Comparison of ENCODE assay signal across 14 mouse cellular contexts in the genomic region with DNA sequence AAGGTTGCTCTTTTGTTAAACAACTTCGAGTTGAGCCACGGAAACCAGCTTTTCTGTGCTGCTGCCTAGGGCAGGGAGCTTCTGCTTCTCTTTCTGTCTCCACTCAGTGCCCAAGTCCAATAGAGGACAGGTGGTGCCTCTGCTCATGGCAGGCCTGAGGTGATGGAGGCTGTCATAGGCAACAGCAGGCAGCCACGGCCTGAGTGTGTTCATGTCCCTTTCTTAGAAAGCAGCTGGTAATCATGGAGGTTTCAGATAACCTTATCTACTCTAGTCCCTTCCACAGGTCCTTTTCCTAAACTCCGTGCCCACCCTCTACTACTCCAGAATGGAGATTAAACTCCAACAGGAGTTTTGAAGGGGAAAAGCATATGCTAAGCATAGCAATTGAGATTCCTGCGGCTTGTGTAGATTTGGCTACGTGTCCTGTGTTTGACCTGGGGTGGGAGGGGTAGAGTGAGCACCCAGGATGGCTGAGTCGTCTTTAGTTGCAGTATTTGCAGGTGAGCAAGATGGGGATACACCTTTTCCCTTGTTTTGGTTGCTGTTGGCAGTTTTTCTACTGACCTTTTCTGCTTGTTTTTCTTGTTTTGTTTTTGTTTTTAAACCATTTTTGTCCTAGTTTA. TPM values are rescaled to one million over a fixed set of nuclear protein-coding genes. Genes with fewer than 3 reads are reported as not detected.
A peak's percentile ranks its signal among the peaks of the same experiment; 100 is the strongest.
DNase-seq lines count a peak whose midpoint lies in the region; ATAC-seq and TF ChIP-seq lines count a peak whose summit lies in the region.
"Had no signal": no experiment of that assay in that cellular context is flagged by ENCODE, and none has a peak within 500 bp of the region (broad histone marks: within the 10 kb centered on the region; RNA-seq: fewer than 3 reads in every experiment).

No protein-coding gene starts in this region.

- TF ChIP-seq CTCF in stomach, postnatal 0 days (IDR thresholded peaks at IDR 0.05; ENCODE audit: low read depth), result no peak

- no peaks in the 10 kb centered on the region for H3K27me3 ChIP-seq in heart, embryonic 16.5 days (ENCODE audit: control insufficient read depth, insufficient read depth, low read length)
- H3K27me3 ChIP-seq in stomach, embryonic 14.5 days (ENCODE audit: control insufficient read depth, insufficient read depth, low read length), result no peaks in the 10 kb centered on the region
- no peaks in the 10 kb centered on the region for H3K27me3 ChIP-seq in stomach, postnatal 0 days (ENCODE audit: control insufficient read depth, insufficient read depth, low read length)
- H3K27me3 ChIP-seq in liver, embryonic 11.5 days (replicated peaks; ENCODE audit: control insufficient read depth, insufficient read depth, low read length), result no peaks in the 10 kb centered on the region
- H3K27me3 ChIP-seq: embryonic facial prominence, embryonic 15.5 days; limb, embryonic 15.5 days; midbrain, embryonic 12.5 days; neural tube, embryonic 13.5 days had no signal

- H3K4me1 ChIP-seq in heart, embryonic 16.5 days (ENCODE audit: control insufficient read depth, insufficient read depth, low read length), result peaks cover 32% of the 10 kb centered on the region
- no peaks in the 10 kb centered on the region; the same call in 1 of the 2 replicates for H3K4me1 ChIP-seq in stomach, embryonic 14.5 days (ENCODE audit: control insufficient read depth, insufficient read depth, low read length)
- no peaks in the 10 kb centered on the region for H3K4me1 ChIP-seq in stomach, postnatal 0 days (replicated peaks; ENCODE audit: control insufficient read depth, insufficient read depth)
- peaks cover 12% of the 10 kb centered on the region for H3K4me1 ChIP-seq in liver, embryonic 11.5 days (replicated peaks; ENCODE audit: control insufficient read depth, insufficient read depth, low read length)

- H3K27ac ChIP-seq in heart, embryonic 16.5 days (ENCODE audit: low read length), result peak overlapping the region; percentile 61
- no peak overlapping the region for H3K27ac ChIP-seq in stomach, embryonic 14.5 days (ENCODE audit: low read length)
- H3K27ac ChIP-seq in stomach, postnatal 0 days (replicated peaks), result no peak overlapping the region
- no peak overlapping the region for H3K27ac ChIP-seq in liver, embryonic 11.5 days (ENCODE audit: low read depth, low read length)
- H3K27ac ChIP-seq: embryonic facial prominence, embryonic 15.5 days; limb, embryonic 15.5 days; midbrain, embryonic 12.5 days; neural tube, embryonic 13.5 days had no signal

- TF ChIP-seq EP300 in stomach, postnatal 0 days (optimal IDR thresholded peaks at IDR 0.05), result no peak

- peak overlapping the region; percentile 28; the same call in 1 of the 2 replicates for H3K4me2 ChIP-seq in heart, embryonic 16.5 days (ENCODE audit: low read depth, low read length)
- no peak overlapping the region for H3K4me2 ChIP-seq in stomach, embryonic 14.5 days (replicated peaks; ENCODE audit: low read depth, low read length)
- no peak overlapping the region for H3K4me2 ChIP-seq in stomach, postnatal 0 days (replicated peaks; ENCODE audit: low read depth)
- no peak overlapping the region for H3K4me2 ChIP-seq in liver, embryonic 11.5 days
- H3K4me2 ChIP-seq: embryonic facial prominence, embryonic 15.5 days; limb, embryonic 15.5 days; midbrain, embryonic 12.5 days; neural tube, embryonic 13.5 days had no signal

- no peak for DNase-seq in heart, adult 11 months
- DNase-seq in stomach, postnatal 0 days (ENCODE audit: low spot score), result no peak
- no peak for DNase-seq in liver, embryonic 11.5 days (ENCODE audit: low spot score)
- no peak for DNase-seq in yolk sac, embryonic 10.5 days (ENCODE audit: low spot score)
- no peak for DNase-seq in embryo, embryonic 10.5 days (ENCODE audit: low spot score)
- DNase-seq: cerebellum, adult 9-11 months; kidney, postnatal 14 days had no signal

- 34% methylated on average over 7 of the region's 7 CpGs for WGBS in heart, embryonic 16.5 days
- 48% methylated on average over 7 of the region's 7 CpGs for WGBS in stomach, embryonic 14.5 days
- WGBS in stomach, postnatal 0 days, result 41% methylated on average over 7 of the region's 7 CpGs
- 43% methylated on average over 7 of the region's 7 CpGs for WGBS in liver, embryonic 11.5 days

- H3K9ac ChIP-seq in heart, embryonic 16.5 days (ENCODE audit: low read length), result no peak overlapping the region
- H3K9ac ChIP-seq in stomach, embryonic 14.5 days (replicated peaks; ENCODE audit: low read depth, low read length), result no peak overlapping the region
- H3K9ac ChIP-seq in stomach, postnatal 0 days (ENCODE audit: low read length), result no peak overlapping the region
- H3K9ac ChIP-seq in liver, embryonic 11.5 days (ENCODE audit: low read depth, low read length), result no peak overlapping the region
- H3K9ac ChIP-seq: embryonic facial prominence, embryonic 15.5 days; limb, embryonic 15.5 days; midbrain, embryonic 12.5 days; neural tube, embryonic 13.5 days had no signal

- peak; percentile 59 for ATAC-seq in heart, embryonic 16.5 days (replicated peaks; ENCODE audit: extremely low read depth, insufficient read depth, low FRiP score)
- 0 out of 2 replicates have a peak, but pooled peaks have one; percentile 14 for ATAC-seq in stomach, embryonic 14.5 days (ENCODE audit: insufficient number of reproducible peaks, insufficient read depth, low FRiP score, low read depth)
- ATAC-seq in stomach, postnatal 0 days (ENCODE audit: low FRiP score, low TSS enrichment), result no peak
- peak; percentile 92 for ATAC-seq in liver, embryonic 11.5 days (replicated peaks; ENCODE audit: low FRiP score)
- ATAC-seq: inflammation-experienced regulatory T-cells, adult 6 months had no signal

- H3K36me3 ChIP-seq in heart, embryonic 16.5 days (ENCODE audit: control insufficient read depth, insufficient read depth), result no peaks in the 10 kb centered on the region
- H3K36me3 ChIP-seq in stomach, embryonic 14.5 days (ENCODE audit: control insufficient read depth, insufficient read depth, low read length), result no peaks in the 10 kb centered on the region
- no peaks in the 10 kb centered on the region for H3K36me3 ChIP-seq in stomach, postnatal 0 days (ENCODE audit: control insufficient read depth, insufficient read depth, low read length)
- no peaks in the 10 kb centered on the region for H3K36me3 ChIP-seq in liver, embryonic 11.5 days (ENCODE audit: control insufficient read depth, insufficient read depth, low read length)
- H3K36me3 ChIP-seq: embryonic facial prominence, embryonic 15.5 days; limb, embryonic 15.5 days; midbrain, embryonic 12.5 days; neural tube, embryonic 13.5 days had no signal

- H3K9me3 ChIP-seq in heart, embryonic 16.5 days (replicated peaks; ENCODE audit: control insufficient read depth, low read length), result no peaks in the 10 kb centered on the region
- no peaks in the 10 kb centered on the region for H3K9me3 ChIP-seq in stomach, embryonic 14.5 days (ENCODE audit: control insufficient read depth, low read depth, low read length)
- H3K9me3 ChIP-seq in stomach, postnatal 0 days (ENCODE audit: control insufficient read depth, low read length), result no peaks in the 10 kb centered on the region
- no peaks in the 10 kb centered on the region for H3K9me3 ChIP-seq in liver, embryonic 11.5 days (ENCODE audit: control insufficient read depth, low read length)
- H3K9me3 ChIP-seq: embryonic facial prominence, embryonic 15.5 days; limb, embryonic 15.5 days; midbrain, embryonic 12.5 days; neural tube, embryonic 13.5 days had no signal

- H3K4me3 ChIP-seq in heart, embryonic 16.5 days (ENCODE audit: low read length), result no peak overlapping the region
- H3K4me3 ChIP-seq in stomach, embryonic 14.5 days (ENCODE audit: low read depth, low read length), result no peak overlapping the region
- H3K4me3 ChIP-seq in stomach, postnatal 0 days (ENCODE audit: low read depth, low read length), result no peak overlapping the region
- H3K4me3 ChIP-seq in liver, embryonic 11.5 days (ENCODE audit: low read depth, low read length), result no peak overlapping the region
- H3K4me3 ChIP-seq: embryonic facial prominence, embryonic 15.5 days; limb, embryonic 15.5 days; midbrain, embryonic 12.5 days; neural tube, embryonic 13.5 days had no signal

RNA-seq across cellular contexts. Expression of gene Tdrd3, which starts 10.0 kb away (rescaled TPM):
- 18.7 and 19.3 TPM in 2 replicates for polyA plus RNA-seq in heart, embryonic 16.5 days (2015; fragmentation: Nextera tagmentation; extraction: Ambion mirVana)
- polyA plus RNA-seq in stomach, embryonic 14.5 days (2014; fragmentation: Nextera tagmentation; extraction: Ambion mirVana), result 31.9 and 36.5 TPM in 2 replicates
- polyA plus RNA-seq in stomach, postnatal 0 days (2015; fragmentation: Nextera tagmentation; extraction: Ambion mirVana), result 12.6 TPM in 2 replicates
- 20.0 and 20.5 TPM in 2 replicates for polyA plus RNA-seq in liver, embryonic 11.5 days (2014; fragmentation: Nextera tagmentation; extraction: Ambion mirVana)
